Mouse (Mus musculus) A20 (cell line): ENCODE measurements around the gene Gys1.
"Not testable (repeated sequence)": the region's sequence is repeated elsewhere in the genome, so short reads cannot be mapped to it uniquely, and the experiment has no call there.

Experiments used
- DNase-seq: peaks from one replicate; pipeline ENCODE4 v3.0.0-alpha.2; 2011; ENCODE audit warnings: low read depth, low spot score

Gene Gys1

DNA sequence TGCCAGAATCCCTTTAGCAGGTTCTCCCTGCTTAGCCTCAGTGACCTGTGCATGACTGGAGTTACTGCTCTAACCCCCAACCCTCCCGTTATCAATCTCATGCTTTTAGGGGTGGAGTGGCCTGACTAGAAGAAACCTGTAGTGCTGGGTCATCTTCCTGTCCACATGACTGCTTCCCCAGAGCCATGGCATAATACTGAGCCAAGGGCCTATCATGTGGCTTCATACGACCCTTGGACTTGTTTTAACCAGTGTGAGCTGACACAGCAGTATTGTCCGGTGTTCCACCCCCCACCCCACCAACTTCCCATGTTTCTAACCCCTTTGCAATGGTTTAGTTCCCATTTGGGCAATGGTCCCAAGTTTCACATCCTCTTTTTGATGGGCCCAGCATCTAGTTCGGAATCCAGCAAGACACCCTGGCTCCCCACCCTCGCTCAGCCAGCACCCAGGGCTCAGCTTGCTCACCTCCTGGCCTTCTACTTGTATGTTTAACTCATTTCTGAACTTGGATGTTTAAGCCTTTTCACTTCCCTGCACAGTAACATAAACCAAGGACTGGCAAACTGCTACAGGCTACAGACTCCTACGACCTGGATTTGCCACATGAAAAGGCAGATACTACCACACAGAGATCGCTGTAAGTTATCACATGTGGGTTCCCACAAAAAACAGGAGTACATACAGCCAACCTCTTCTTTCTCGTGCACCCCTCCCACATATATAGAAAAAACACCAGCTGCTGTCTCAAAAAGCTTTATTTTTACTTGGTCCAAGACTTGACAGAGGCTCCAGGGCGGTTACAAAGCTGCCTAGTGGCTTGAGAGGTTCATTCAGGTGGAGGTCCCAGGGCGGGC, 22.8 kb downstream of the Gys1 start:
- DNase-seq, result peak; percentile 83

DNA sequence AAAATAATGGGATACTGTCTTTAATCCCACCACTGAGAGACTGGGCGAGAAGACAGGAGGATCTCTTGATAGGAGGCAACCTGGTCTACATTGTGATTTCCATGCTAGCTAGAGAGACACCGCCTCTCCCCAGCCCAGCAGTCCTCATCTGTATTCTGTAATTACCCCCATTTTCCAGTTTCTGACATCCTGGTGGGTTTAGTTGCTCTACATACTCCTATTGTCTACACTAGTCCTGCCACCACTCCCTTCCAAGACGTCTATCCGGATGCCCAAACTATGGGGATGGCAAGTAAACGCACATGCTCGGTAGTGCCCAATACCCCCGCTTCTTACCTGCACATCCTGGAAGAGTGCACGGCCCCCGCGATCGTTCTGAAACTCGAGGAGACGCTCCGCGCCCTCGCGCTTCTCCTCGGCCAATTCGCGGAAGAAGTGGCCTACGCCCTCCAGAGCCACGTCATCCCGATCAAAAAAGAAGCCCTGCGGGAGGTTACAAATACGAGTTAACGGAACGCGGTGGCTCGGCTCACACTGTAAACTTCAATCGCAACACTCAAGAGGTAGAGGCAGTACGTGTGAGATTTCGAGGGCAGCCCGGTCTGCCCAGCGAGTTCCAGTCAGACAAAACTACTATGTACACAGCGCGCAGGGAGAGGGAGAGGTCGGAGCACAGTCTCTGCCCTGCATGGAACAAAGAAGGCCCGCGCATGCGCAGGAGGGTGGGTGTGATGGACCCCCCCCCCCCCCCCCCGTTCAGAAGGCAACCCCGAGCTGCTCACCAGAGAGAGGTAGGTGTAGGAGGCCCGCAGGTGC, 24.3 kb downstream of the Gys1 start:
- DNase-seq, result peak; percentile 74

DNA sequence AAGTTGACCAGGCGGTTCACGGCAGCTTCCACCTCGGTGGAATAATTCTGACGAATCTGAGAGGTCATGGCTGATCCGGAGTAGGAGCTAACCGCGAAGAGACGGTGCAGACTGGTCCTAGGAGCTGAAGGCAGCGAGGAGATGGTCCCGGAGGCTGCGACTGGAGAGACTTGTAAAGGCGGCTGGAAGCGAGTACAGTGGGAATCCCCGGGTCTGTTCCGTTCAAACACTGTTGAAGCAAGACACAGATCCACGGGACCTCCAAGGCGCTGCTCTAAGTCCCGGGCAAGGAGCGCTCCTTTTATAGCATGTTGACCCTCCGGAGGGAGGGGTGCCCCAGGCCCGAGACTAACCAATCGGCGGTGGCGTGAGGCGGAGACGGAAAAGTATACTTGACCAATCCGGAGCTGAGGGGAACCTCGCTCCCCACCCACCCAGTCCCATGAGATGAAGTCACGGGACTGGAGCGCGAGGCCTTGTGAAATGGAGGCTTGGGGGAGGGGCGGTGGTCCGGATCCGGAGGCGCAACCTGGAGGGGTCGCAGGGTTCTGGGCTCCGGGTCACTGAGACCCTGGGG, 25.0 kb downstream of the Gys1 start, which contains the start of gene Ftl1:
TSS of gene Ftl1 (minus strand) at position 321 of the 577 bp plus-strand sequence.
- peak; percentile 99 for DNase-seq

DNA sequence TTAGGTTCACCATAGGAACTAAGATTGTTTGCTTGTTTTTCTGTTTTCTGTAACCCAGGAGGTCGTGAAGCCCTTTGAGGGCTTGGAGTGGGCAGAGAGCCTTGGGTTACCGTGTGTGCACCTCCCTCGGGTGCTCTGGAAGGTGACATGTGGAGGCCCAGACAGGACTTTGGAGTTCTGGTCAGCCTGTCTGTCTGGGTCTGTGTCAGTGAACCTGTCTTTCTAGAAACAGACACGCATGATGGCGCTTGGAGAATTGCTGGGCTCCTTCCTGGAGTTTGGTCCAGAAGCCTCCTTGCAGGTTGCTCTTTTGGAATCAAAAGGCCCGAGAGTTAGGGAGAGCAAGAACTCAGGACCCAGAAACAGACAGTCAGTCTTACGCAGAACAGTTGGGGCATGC, 25.7 kb downstream of the Gys1 start:
- DNase-seq, result no peak

DNA sequence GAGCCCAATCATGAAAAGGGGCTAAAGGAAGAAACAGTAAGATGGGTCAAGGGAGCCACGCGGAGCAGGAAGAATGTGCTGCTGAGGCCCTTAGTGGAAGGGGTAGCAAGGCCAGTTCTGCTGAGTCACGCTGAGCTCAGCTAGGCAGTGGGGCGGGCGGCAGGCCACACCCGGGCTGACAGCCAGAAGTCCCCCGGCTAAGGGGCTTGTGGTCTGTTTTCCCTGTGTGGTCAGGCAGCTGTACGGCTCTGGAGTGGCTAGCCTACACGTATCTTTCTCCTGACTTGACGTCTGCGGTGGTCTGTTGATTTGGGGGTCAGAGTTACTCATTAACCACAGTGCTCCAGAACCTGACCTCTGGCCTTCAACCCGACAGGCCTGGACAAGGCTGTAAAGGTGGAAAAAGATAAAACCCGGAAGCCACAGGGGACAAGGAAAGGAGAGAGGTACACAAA, 26.2 kb downstream of the Gys1 start:
- peak; percentile 87 for DNase-seq

DNA sequence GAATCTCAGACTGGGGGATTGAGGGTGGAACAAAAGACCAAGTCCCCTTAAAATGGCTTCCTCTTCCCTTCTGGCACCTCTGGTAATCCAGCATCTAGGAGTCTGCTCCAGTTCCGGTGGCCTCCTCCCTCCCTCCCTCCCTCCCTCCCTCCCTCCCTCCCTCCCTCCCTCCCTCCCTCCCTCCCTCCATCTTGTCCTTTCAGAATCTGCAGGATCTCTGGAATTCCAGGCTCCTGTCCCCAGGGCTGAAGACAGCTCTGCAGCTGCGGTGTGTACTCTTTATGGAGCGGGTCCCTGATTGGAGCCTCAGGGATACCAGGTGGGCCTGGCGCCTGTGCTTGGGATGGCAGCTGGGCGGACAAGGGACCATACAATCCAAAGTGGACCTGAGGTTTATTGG, 26.7 kb downstream of the Gys1 start:
- DNase-seq, result no peak

DNA sequence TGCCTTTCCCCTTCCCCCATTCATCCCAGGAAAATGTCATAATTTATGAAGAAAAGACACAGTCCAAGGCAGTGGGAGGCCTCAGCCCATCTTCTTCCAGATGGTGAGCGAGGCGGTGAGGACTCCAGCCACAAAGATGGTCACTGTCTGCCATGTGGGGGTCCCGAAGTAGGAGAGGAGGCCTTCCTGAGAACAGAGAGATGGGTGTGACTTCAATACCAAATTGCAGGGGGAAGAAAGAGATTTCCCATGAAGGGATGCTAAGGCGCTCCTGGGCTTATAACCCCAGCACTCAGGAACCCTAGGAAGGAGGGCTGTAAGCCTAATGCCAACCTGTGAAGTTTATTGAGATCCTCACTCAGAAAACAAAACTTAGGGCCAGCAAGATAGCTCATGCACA, 27.1 kb downstream of the Gys1 start:
- DNase-seq, result no peak

DNA sequence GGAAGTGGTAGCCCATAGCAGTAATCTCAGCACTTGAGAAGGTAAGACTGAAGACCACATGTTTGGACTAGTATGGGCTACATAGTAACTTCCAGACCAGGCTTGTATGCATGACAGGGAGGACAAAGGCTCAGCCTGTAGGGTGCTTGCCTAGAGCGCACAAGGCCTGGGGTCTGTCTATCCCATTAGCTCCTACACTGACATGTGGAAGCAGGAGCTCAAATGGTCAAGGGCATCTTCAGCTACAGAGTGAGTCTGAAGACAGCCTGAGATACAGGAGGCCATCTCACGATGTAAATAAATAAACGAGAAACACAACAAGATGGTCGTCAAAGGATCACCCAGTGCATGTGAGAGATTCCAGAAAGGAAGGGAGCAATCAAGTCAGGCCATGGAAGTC, 27.7 kb downstream of the Gys1 start:
- peak; percentile 28 for DNase-seq

DNA sequence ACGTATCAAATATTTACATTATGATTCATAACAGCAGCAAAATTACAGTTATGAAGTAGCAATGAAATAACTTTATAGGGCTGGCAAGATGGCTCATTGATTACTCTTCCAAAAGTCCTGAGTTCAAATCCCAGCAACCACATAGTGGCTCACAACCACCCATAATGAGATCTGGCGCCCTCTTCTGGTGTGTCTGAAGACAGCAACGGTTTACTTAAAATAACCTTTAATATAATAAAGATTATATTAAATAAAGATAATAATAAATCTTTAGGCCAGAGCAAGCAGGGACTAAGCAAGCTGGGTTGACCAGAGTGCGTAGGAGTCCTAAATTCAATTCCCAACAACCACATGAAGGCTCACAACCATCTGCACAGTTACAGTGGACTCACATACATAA, 28.2 kb downstream of the Gys1 start:
- DNase-seq, result not testable (repeated sequence)

DNA sequence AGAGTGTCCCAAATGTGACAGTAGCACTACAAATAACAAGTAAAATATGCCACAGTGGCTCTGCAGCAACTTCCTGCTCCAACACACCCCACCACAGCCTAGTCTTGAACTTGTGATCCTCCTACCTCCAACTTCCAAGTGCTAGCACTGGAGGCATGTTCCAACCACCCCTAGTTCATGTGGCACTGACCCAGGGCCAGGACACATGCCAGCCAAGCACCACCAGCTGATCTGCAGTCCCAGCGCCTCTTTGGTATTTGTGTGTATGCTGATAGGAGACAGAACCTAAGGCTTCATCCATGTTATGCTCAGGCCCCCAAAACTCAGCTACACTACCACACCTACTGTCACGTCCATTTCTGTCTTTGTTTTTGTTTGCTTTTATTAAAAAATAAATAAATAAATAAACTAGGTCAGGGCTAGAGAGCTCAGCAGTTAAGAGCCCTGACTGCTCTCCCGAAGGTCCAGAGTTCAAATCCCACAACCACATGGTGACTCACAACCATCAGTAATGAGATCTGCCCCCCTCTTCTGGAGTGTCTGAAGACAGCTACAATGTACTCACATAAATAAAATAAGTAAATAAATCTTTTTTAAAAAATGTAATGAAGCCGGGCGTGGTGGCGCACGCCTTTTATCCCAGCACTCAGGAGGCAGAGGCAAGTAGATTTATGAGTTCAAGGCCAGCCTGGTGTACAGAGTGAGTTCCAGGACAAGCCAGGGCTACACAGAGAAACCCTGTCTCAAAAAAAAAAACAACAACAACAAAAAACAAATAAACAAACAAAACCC, 29.5 kb downstream of the Gys1 start:
- no peak for DNase-seq

DNA sequence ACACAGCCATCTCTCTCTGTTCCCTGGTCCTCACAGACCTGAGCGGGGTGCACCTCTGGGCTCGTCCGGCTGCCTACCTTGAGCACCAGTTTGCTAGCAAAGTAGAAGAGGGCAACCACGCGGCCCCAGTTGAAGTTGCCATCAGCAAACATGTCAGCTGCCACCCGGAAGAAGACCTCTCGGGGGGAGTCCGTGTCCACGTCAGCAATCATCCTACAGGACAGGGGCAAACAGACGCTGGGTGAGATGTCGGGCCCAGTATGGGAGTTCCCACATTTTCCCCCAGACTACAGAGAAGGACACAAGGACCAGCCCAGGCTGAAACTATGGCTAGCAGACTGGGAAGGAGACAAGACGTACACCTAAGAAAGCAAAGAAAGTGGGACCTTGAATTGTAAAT, 30.5 kb downstream of the Gys1 start:
- DNase-seq, result no peak

DNA sequence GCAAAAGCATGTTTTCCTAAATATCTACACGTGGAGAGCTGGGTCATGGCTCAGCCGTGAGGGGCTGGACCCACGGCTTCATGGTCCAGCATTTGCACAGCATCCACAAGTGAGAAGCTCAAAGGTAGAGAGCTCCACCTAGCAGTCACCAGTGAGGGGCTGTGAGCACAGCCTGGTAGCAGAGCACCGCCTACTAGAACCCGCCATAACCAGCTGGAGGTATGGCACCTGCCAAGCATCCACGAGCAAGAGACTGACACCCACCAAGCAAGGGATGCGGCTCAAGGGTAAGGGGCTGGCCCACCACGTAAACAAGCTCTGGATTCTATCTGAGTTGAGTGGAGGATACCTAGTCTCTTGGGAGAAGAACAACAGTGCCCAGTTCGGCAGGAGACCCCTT, 30.9 kb downstream of the Gys1 start:
- peak; percentile 77 for DNase-seq

DNA sequence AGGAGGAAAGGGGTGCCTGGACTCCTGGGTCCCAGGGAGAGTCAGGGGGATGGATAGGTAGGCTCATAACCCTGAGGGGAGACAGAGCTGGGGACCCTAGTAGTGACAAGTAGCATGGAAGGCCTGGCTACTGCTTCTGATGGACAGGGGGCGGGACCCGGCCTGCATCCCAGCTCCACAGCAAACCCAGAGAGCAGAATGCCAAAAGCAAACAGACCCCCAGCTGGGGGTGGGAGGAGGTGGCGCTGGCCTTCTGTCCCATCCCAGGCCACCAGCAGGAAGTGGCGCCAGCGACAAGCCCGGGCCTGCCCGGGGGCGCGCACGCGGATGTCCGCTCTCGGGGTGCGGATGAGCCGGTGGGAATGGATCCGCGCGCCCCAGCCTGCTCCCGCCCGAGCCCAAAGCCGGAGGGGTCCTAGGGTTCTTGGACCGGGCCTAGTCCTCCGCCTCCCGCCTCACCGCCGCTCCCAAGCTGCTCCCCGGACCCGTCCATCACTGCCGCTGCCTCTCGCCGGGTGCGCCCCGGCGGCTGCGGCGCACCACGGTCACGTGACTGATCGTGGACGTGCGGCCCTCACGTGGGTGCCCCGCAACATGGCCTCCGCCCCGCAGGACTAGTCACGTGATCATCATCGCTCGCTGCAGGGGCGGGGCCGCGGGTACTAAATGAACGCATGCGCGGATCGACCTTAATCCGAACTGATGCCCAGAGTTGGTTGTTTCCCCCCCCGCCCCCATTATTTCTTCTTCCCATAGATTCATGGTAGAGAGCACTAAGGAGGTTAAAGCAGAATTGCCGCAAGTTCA, 31.8 kb downstream of the Gys1 start, which contains the start of gene Bax:
TSS of gene Bax (minus strand) at position 616 of the 807 bp plus-strand sequence.
- peak; percentile 96 for DNase-seq

DNA sequence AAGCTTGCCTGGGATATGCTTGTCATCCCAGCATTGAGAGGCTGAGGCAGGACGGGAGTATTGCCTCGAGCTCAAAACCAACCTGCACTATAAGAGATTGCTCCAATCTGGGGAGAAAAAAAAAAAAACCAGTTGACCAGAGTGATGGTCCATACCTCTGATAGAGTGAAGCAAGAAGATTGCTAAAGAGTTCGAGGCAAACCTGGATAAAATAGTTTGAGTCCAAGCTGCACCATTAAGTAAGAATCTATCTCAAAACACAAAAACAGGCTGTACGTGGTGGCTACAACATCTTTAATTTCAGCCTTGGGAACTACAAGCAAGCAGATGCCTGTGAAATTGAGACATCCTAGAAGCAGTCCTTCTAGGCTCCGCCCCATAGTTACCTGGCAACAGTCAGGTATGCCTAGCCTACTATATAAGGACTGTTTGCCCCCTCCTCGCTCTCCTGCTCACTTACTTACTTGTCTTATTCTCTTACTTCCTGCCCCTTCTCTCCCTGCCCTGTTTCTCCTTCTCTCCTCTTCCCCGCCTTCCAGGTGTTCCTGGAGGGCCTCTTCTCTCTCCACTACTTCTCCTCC, 32.5 kb downstream of the Gys1 start:
- no peak for DNase-seq

DNA sequence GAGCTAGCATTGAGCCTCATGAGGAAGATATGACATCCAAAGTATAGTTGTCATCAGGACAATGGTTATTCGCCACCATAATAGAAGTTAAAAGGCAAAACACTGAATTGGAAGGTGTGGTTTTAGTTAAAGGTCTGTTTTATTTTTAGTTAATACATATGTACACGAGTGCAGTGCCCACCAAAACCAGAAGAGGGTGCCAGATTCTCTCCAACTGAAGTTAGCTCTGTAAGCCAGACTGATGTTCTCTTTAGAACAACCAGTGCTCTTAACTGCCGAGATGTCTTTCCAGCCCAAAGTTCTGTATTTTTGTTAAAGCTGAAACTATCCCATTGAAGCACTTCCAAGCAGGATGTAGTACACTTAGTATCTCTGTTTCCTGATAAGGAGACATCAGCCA, 36.2 kb downstream of the Gys1 start:
- DNase-seq, result peak; percentile 78

DNA sequence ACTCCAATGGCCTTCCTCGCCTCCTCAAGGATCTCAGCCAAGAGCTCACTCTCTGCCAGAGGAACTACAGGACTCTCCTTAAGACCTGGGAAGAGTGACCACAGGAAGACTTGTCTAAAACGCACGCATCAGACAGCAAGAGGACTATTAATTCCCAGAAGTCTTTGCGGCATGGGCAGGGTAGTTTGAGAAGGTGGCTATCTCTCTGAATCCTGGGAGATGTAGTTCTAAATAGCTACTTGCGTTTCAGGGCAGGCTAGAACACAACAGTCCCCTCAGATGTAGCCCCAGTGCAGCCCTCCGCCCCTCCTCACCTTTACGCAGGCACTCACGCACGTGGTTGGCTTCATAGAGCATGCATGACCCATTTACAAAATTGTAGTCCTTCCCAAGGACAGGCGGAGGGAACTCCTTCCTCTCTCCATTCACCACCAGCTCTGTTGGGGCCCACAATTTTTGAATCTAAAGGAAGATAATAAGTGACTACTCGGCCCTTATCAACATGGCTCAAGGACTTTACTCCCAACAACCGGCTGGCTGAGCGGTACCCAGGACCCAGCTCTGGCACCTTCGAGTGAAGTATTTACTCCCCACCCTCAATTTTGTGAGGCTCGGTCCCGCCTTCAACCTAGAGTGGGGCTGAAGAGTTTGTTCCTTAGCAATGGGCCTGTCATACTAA, 40.8 kb downstream of the Gys1 start:
- DNase-seq, result no peak

DNA sequence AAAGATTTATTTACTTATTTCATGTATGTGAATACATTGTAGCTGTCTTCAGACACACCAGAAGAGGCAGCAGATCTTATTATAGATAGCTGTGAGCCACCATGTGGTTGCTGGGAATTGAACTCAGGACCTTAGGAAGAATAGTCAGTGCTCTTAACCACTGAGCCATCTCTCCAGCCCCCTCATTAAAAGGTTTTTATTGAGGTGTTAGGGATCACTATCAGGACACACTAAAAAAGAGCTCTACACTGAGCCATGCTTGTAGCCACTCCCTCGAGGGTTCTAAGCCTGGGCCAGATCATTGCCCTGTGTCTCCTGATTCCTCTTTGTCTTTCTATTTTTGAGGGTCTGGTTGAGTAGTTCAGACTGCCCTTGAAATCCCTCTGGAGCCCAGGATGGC, 41.8 kb downstream of the Gys1 start:
- DNase-seq, result no peak

DNA sequence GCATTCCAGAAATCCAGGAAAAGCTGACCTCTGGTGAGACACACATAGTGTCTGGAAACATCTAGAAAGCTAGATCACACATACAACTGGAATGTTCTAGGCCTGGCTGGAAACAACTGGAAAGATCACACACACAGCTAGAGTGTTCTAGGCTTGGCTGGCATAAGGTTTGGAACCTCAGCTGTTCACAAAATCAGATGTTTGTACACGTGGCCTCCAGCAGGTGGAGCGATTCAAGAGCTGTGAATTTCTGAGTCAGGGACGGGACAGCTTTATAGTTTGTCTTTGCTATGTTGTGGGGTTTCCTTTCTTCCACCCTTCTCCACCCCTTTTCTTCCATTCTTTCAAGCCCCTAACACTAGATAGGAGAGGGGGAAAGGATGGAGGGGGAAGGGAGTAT, 42.4 kb downstream of the Gys1 start:
- peak; percentile 35 for DNase-seq

DNA sequence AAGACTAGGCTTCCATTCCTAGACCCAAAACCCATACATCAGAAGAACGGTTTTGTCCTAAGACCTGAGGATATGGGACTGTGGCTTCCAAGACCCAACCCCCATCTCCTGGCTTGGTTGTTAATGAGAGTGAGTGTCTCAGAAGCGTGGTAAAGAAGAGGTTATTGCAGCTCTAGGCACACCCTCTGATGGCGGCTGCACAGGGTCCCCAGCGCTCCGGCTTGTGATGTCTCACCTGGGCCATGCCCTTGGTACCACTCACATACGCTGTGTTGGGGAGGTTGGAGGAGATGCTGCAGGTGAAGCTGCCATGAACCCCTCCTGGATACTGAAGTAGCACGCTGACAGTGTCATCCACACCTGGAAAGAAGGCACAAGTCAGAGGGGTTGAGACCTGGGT, 44.1 kb downstream of the Gys1 start:
- DNase-seq, result no peak

DNA sequence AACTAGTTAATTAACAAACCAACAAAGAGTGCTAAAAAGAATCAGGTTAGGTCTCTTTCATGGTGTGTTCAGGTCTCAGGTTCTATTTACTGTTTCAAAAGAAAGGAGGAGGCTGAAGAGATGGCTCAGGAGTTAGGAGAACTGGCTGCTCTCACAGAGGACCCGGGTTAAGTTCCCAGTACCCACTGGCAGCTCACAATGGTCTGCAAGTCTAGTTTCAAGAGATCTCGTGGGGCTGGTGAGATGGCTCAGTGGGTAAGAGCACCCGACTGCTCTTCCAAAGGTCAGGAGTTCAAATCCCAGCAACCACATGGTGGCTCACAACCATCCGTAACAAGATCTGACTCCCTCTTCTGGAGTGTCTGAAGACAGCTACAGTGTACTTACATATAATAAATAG, 45.7 kb downstream of the Gys1 start:
- not testable (repeated sequence) for DNase-seq
